Mouse (Mus musculus) heart, postnatal 0 days (tissue): ENCODE data around the gene Txlng.

ENCODE experiments used
- CTCF ChIP-seq: IDR thresholded peaks from 2 replicates; pipeline ENCODE4 v1.5.1; 2016; ENCODE audit warnings: antibody characterized with exemption, control low read depth, low read depth
- EP300 ChIP-seq: IDR thresholded peaks from 2 replicates; pipeline ENCODE4 v1.6.1; 2016; ENCODE audit warnings: antibody characterized with exemption, low read depth

- no peak for TF ChIP-seq CTCF
- TF ChIP-seq EP300, result no peak
Observed at GRCm38 (mm10) chrX:162770726-162771125, 58.5 kb downstream of the Txlng start.
